Mouse (Mus musculus): ENCODE results near the gene Tmem43.

Tmem43 gene

GRCm38 (mm10) chr6:91533771-91534170 lies 60.3 kb downstream of the Tmem43 start:
- no peak for DNase-seq (ENCODE audit: low spot score)

DNA sequence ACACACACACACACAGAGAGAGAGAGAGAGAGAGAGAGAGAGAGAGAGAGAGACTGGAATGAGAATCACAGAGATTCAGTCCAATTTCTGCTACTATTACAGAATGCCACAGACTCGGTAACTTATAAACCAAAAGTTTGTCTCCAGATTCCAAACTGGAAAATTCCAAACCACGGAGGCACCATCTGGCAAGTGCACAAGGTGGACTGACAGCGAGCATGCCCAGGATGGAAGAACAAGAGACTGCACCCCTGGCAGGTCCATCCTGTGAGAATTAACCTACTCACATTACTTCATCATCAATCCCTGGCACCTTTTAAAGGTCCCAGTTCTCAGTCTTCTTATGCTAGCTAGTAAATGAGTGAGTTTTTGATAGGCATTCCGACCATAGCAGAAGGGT lies 60.8 kb downstream of the Tmem43 start:
- DNase-seq (ENCODE audit: low spot score), result no peak

DNA sequence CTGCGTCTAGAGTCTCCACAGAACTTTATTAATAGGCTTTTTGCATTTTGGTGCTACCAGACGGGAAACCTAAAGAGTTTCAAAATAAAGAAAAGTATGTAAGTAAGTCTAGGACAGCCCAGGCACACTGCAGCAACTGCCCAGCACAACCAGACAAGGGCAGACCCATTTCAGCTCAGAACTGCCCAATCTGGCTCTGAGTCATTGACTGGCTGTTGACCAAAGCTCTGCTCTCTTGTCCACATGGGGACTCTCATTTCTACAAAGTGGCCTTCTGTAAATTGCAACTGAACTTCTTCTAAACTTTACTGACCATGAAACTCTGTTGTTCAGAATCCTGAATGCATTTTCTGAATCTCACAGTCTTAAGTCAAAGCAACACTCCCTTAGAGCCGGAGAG lies 61.7 kb downstream of the Tmem43 start:
- DNase-seq (ENCODE audit: low spot score), result no peak

DNA sequence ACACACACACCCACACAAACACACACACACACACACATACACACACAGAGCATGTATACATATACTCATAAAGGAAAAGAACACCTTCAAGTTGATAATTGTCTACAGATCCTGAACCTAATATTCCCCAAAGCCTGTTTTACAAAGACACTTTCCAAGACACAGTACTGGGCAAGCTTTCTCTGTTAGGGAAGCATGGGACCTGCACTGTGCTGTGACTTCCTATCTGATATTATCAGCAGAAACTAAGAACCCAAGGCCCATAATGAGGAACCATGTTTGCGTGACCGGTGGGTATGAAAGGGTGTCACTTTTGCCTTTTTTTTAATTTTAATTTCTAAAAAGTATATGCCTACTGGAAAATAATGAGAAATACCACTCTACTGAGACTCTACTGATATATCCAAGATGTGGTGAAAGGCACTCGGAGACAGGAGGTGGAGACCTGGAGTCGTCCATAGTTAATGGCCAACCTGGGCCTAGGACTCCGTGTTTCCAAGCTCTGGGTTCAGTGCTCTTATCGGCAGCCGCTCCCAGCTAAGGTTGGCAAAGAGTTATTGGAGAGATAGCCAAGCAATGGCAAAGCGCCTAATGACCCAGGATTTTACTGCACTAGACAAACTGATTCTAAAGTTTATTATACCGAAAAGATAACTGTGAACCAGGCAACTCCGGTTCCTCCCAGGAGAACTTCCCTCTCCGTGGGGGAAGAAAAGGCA lies 62.7 kb downstream of the Tmem43 start:
- no peak for DNase-seq (ENCODE audit: low spot score)
